Mouse (Mus musculus): Measurements from ENCODE around the gene Cacnb3.

The Cacnb3 gene

DNA sequence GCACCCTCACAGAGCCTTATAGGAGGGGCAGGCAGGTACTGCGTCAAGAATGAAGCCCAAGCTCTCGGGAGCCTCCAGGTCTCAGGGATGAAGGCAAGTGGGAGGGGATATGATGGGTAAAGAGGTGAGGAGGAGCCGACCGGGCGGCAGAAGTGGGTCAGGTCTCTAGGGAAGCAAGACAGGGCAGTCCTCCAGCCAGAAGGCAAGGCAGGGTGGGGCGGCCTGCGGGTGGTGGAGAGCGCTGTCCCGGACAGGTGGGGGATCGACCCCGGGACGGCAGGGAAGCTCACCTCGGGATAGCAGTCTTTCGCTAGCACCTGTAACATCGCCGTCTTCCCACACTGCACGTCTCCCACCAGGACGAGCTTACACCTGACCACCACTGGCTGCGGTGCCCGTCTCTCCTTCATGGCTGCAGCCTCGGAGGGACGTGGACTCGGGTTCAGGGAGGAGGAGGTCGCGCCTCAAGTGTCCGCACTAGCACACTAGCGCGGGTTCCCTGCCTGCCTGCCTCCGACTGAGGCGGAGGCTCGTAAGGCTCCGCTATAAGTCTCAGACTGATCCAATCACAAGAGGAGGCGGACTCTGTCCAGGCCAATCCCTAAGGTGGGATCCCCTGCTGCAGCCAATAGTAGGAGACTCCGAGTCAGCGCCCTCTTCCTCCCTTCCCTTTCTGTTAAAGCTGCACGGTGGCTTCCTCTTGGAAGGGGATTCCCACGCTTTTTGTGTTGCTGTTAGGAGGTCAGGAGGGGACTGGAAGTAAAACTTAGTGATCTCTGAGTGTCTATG, 46.5 kb downstream of the Cacnb3 start, which contains the start of gene Rnd1:
TSS of gene Rnd1 (minus strand) at position 522 of the 789 bp plus-strand sequence.
- DNase-seq, result peak; percentile 92 to 93

- no peak for DNase-seq
These were observed 47.3 kb downstream of the Cacnb3 start for GRCm38 (mm10) chr15:98677977-98678376.

DNA sequence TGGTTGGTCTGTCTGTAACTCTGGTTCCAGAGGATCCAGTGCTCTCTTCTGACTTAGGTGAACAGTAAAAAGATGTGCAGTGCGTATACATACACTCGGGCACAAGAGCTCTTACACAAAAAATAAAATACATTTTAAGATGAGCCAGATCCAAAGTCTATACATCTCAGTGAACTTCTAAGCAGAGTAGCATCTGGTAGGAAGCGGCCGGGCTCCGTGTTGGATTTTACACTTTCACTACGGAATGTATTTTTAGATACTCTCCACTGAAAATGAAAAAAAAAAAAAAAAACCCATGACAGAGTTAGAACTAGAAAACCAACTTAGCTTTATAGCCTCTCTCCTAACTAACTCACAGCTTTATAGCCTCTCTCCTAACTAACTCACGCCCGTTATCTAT, 50.0 kb downstream of the Cacnb3 start:
- no peak for DNase-seq

DNA sequence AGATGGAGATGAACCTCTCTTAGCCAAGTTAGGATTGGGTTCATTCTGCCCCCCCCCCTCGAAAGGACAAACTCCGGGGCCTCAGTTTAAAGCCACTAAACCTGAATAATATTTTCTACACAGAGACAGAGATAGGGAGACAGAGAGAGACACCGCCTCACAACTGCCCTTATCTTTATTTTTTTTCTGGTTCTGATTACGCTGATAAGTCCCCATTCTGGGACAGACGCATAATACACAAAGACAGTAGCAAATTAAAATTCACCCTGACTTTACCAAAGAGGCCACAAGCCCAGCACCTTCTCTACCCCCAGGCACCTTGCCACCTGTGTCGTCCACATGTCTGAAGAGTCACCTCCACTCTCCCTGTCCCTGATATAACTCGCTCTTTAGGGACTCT, 51.0 kb downstream of the Cacnb3 start:
- DNase-seq, result no peak

DNA sequence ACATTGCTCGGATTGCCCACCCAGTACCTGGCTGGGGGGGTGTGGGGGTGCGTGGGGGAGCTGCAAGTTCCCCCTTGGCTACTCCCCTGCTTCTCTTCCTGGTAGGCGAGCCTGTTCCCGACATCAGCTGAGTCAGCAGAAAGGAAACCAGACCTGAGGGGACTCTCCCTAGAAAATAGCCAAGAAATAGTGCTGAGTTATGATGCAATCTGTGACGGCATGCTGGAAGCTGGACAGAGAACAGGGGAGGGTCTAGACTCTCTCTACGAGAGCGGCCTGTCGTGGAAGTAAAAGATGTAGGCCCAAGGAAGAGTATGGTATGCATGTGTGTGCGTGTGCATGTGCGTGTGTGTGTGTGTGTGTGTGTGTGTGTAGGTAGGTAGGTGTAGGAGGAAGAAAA, 52.5 kb downstream of the Cacnb3 start:
- DNase-seq, result no peak

DNA sequence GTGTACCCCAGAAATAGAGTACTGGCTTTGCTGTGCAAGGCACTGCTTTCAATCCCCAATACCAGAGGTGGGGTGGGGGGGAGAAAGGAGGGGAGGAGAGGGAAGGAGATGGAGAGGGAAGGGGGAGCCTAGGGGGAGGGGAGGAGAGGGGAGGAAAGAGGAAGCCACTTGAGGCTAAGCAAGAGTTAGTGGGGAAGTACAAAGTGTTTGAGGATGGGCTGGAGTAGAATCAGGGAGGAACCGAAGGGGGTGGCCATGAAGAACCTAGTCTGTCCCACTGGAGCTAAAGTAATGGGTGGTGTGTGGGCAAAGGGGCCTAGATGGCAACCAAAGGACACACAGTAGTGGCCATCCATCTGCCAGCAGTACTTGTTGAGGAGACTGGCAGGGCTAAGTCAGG, 53.1 kb downstream of the Cacnb3 start:
- DNase-seq, result no peak

DNA sequence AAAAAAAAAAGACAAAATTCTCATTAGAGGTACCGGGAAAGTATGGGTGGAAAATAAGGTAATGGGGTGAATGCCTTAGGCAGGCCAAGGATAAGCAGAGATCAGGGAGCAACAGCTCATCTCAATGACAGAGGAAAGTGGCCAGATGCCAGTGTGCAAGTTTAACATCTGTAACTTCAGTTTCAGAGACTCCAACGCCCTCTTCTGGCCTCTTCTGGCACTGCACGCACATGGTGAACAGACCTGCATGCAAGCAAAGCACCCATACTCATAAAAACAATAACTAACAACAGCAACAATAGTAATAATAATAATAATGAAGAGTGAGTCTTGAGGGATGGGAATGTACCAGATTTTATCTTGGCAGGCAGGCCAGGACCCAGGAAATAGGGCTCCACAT, 55.3 kb downstream of the Cacnb3 start:
- no peak for DNase-seq

GRCm38 (mm10) chr15:98689682-98690081, 59.0 kb downstream of the Cacnb3 start:
- DNase-seq, result no peak

DNA sequence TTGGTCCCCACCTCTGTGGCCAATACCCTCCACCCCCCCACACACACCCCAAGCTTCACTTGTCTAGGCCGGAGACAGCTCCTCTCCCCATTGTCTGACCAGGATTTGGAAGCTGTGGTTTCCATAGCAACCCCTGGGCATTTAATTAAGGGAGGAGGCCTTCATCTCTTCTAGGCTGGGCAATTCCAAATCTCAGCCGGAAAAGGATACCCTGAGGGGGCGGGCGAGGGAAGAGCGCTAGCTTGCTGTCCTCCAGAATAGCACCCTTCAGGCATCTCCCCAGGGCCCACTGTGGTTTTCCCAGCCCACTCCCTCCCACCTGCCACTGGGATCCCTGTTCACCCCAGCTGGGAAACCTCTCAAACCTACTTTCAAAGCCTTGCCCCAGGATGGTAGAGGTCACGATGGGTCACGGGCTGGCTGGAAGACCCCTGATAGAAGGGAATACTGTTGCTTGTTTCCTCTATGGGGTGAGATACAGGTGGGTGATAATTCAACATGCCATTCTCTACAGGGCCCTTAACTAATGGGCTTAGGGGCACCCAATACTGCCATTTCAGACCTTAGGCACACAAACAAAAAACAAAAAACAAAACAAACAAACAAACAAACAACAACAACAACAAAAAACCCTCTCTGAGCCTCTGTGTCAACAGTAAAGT, 61.0 kb downstream of the Cacnb3 start:
- DNase-seq, result no peak

- DNase-seq, result no peak
These were observed 61.6 kb downstream of the Cacnb3 start for GRCm38 (mm10) chr15:98692171-98692715.

Data from cerebellum, postnatal 36 days (tissue).